Mouse (Mus musculus) urinary bladder, postnatal 36 days (tissue): ENCODE measurements around the gene Nr2e1.

Experiments
- DNase-seq, 2 experiments: peaks; one replicate each; pipeline ENCODE4 v3.0.0; 2022; ENCODE audit warnings: low spot score in 2 of 2, mixed read lengths in 1 of 2

Nr2e1 gene

GRCm38 (mm10) chr10:42583157-42583872 is at the start of gene Nr2e1, which contains the start of gene Ostm1:
Gene Nr2e1, minus strand, starts transcription at chr10:42583632.
Gene Ostm1, plus strand, starts transcription at chr10:42583822.
- no peak for DNase-seq

GRCm38 (mm10) chr10:42632453-42633360 is 49.3 kb upstream of the Nr2e1 start:
- no peak for DNase-seq

GRCm38 (mm10) chr10:42631754-42632452 is 48.5 kb upstream of the Nr2e1 start:
- DNase-seq = no peak

GRCm38 (mm10) chr10:42630596-42631355 is 47.3 kb upstream of the Nr2e1 start:
- no peak for DNase-seq

GRCm38 (mm10) chr10:42625907-42626306 is 42.5 kb upstream of the Nr2e1 start:
- DNase-seq = no peak

GRCm38 (mm10) chr10:42618291-42618690 is 34.9 kb upstream of the Nr2e1 start:
- DNase-seq = no peak

- no peak for DNase-seq
These were observed 31.3 kb upstream of the Nr2e1 start for GRCm38 (mm10) chr10:42614766-42615165.

GRCm38 (mm10) chr10:42613639-42614381 is 30.4 kb upstream of the Nr2e1 start:
- DNase-seq = no peak

GRCm38 (mm10) chr10:42613075-42613474 is 29.6 kb upstream of the Nr2e1 start:
- no peak for DNase-seq

- no peak for DNase-seq
These were observed 23.3 kb upstream of the Nr2e1 start for GRCm38 (mm10) chr10:42606757-42607156.

GRCm38 (mm10) chr10:42604874-42605273 is 21.4 kb upstream of the Nr2e1 start:
- no peak for DNase-seq

GRCm38 (mm10) chr10:42601556-42601955 is 18.1 kb upstream of the Nr2e1 start:
- DNase-seq = no peak

GRCm38 (mm10) chr10:42598615-42599014 is 15.2 kb upstream of the Nr2e1 start:
- DNase-seq = no peak

- DNase-seq = no peak
These were observed 9.8 kb upstream of the Nr2e1 start for GRCm38 (mm10) chr10:42593201-42593600.

GRCm38 (mm10) chr10:42591993-42592686 is 8.7 kb upstream of the Nr2e1 start:
- DNase-seq = no peak

- DNase-seq = no peak
These were observed 8.0 kb upstream of the Nr2e1 start for GRCm38 (mm10) chr10:42591185-42591992.

GRCm38 (mm10) chr10:42590261-42591184 is 7.1 kb upstream of the Nr2e1 start:
- no peak for DNase-seq

- no peak for DNase-seq
These were observed 6.1 kb upstream of the Nr2e1 start for GRCm38 (mm10) chr10:42589505-42589904.
